Mouse (Mus musculus): ENCODE measurements at regions not wholly inside any gene's neighbourhood (a gene's known extent, or its start where the extent isn't known, plus 50 kb on each side); places are given as distances from the start of the nearest gene placed in this dataset.

DNA sequence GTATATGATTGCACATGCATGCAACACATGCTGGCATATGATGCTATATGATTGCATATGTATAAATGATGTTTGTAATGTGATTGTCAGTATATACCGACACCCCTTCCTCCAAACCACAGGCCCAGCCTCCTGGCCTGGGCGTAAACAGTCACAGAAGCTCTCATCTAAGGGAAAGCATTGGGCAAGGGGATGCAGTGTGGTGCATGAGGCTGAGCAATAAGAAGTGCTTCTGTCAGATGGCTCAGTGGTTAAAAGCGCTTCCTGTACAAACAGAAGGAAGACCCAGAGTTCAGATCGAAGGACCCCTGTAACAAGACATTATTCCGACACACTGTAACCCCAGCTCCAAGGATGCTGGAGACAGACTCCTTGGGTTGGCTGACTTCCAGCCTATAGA lies 175.0 kb upstream of the Prok2 start:
- WGBS = 78% methylated on average over 5 of the region's 5 CpGs

DNA sequence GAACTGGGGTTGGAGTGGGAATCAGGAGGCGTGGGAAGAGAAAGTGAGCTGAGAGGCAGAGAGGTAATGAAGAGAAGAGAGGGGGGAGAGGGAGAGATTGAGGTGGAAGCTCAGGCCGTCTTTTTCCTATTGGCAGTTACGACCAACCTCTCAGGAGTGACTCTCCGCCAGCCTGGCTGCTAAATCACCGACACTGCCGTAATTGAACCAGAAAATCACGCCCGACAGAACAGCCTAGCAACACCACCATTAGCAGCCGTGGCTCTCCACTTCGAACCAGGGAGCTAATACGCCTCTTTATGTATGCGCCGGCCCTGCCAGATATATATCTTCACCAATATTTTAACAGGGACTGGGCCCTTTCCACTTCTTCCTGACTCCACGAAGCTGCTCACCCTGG lies 173.5 kb upstream of the Prok2 start:
- Histone ChIP-seq H3K4me1 (peaks cover 21% of the 10 kb centered on the region), H3K4me3 (no peak overlapping the region), H3K9ac (no peak overlapping the region), H3K4me2 (no peak overlapping the region), H3K27ac (no peak overlapping the region), H3K9me3 (no peaks in the 10 kb centered on the region), H3K27me3 (peaks cover 37% of the 10 kb centered on the region), H3K36me3 (no peaks in the 10 kb centered on the region)
- ATAC-seq (ENCODE audit: insufficient number of reproducible peaks, insufficient read depth, low FRiP score, low TSS enrichment, low read depth) = no peak
- WGBS = 84% methylated on average over 14 of the region's 14 CpGs

More for the DNA sequence above, 175.0 kb upstream of the Prok2 start:
- Histone ChIP-seq H3K27ac (no peak overlapping the region), H3K9ac (no peak overlapping the region), H3K4me3 (no peak overlapping the region), H3K4me1 (peaks cover 26% of the 10 kb centered on the region), H3K36me3 (no peaks in the 10 kb centered on the region), H3K9me3 (no peaks in the 10 kb centered on the region), H3K27me3 (peaks cover 29% of the 10 kb centered on the region), H3K4me2 (no peak overlapping the region)
- no peak for ATAC-seq (ENCODE audit: insufficient number of reproducible peaks, insufficient read depth, low FRiP score, low TSS enrichment, low read depth)

DNA sequence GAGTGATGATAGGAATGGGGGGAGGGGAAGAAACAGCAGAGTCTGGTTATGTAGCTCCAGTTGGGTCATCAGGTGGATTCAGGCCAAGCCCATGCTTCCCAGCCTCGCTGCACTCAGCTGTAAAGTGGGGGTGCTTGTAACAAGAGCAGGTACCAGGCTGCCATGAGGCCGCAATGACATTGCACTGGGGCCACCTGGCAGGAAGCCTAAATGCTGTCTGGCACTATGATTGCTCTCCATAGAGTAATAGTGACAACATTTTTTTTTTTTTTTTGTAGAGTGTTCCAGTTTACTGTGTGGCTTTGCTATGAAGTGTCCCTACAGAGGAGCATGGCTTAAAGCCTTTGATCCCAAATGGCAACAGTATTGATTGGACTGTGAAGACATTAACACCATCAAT lies 171.9 kb upstream of the Prok2 start:
- Histone ChIP-seq H3K9me3 (no peaks in the 10 kb centered on the region), H3K27ac (no peak overlapping the region), H3K36me3 (no peaks in the 10 kb centered on the region), H3K9ac (no peak overlapping the region), H3K4me1 (peaks cover 12% of the 10 kb centered on the region), H3K4me2 (no peak overlapping the region), H3K27me3 (peaks cover 31% of the 10 kb centered on the region), H3K4me3 (no peak overlapping the region)
- ATAC-seq (ENCODE audit: insufficient number of reproducible peaks, insufficient read depth, low FRiP score, low TSS enrichment, low read depth) = no peak
- WGBS = 81% methylated on average over 2 of the region's 2 CpGs

DNA sequence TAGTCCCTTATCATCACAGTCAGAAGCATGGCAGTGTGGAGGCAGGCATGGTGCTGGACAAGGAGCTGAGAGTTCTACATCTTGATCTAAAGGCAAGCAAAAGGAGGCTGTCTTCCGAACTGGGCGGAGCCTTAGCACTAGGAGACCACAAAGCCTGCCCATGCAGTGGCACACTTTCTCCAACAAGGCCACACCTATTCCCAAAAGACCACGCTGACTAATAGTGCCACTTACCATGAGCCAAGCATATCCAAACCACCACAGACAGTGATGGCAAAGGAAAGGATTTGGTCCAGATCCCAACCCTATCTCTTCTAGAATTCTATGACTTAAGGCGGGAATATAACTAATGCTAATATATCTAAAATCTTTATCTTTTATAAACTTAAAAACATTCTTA lies 169.4 kb upstream of the Prok2 start:
- Histone ChIP-seq H3K4me2 (no peak overlapping the region), H3K9me3 (no peaks in the 10 kb centered on the region; the same call in 1 of the 2 replicates), H3K4me1 (no peaks in the 10 kb centered on the region), H3K27ac (no peak overlapping the region), H3K36me3 (no peaks in the 10 kb centered on the region), H3K27me3 (peaks cover 35% of the 10 kb centered on the region), H3K4me3 (no peak overlapping the region), H3K9ac (no peak overlapping the region)
- WGBS = 87% methylated on average over 4 of the region's 4 CpGs
- no peak for ATAC-seq (ENCODE audit: insufficient number of reproducible peaks, insufficient read depth, low FRiP score, low TSS enrichment, low read depth)

GRCm38 (mm10) chr6:99893936-99894335 lies 167.7 kb upstream of the Prok2 start:
- ATAC-seq (ENCODE audit: insufficient number of reproducible peaks, insufficient read depth, low FRiP score, low TSS enrichment, low read depth) = no peak
- H3K27me3 ChIP-seq = peaks cover 44% of the 10 kb centered on the region
- H3K9ac ChIP-seq = no peak overlapping the region

DNA sequence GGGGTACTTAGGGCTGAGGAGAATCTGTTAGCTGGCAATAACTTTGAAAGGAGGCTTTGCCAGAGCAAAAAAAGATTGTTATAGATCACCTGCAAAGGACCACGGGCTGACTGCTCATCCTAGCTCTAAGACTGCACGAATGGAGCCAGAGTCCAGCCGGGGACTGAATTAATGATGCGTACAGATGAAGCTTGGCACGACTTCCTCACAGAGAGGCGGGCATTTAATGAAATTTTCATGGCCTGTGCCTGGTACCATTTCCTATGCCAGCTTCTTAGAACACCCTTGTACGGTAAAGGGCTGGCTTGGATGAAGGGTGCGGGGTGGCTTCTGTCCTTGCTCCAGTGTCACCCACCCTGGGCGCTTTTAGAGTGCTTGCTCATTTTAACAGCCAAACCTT lies 166.0 kb upstream of the Prok2 start:
- no peak overlapping the region for H3K4me3 ChIP-seq
- H3K27ac ChIP-seq = no peak overlapping the region
- H3K27me3 ChIP-seq = peaks cover 50% of the 10 kb centered on the region
- WGBS = 93% methylated on average over 9 of the region's 9 CpGs
- H3K9ac ChIP-seq = no peak overlapping the region
- no peak for ATAC-seq (ENCODE audit: insufficient number of reproducible peaks, insufficient read depth, low FRiP score, low TSS enrichment, low read depth)
- no peaks in the 10 kb centered on the region; the same call in 1 of the 2 replicates for H3K9me3 ChIP-seq
- H3K36me3 ChIP-seq = no peaks in the 10 kb centered on the region
- no peak overlapping the region for H3K4me2 ChIP-seq
- H3K4me1 ChIP-seq = peaks cover 18% of the 10 kb centered on the region

More at GRCm38 (mm10) chr6:99893936-99894335, 167.7 kb upstream of the Prok2 start:
- Histone ChIP-seq H3K4me3 (no peak overlapping the region), H3K36me3 (no peaks in the 10 kb centered on the region), H3K4me1 (peaks cover 4% of the 10 kb centered on the region), H3K9me3 (no peaks in the 10 kb centered on the region; the same call in 1 of the 2 replicates), H3K4me2 (no peak overlapping the region), H3K27ac (no peak overlapping the region)
- WGBS = 37% methylated on average over 4 of the region's 4 CpGs

DNA sequence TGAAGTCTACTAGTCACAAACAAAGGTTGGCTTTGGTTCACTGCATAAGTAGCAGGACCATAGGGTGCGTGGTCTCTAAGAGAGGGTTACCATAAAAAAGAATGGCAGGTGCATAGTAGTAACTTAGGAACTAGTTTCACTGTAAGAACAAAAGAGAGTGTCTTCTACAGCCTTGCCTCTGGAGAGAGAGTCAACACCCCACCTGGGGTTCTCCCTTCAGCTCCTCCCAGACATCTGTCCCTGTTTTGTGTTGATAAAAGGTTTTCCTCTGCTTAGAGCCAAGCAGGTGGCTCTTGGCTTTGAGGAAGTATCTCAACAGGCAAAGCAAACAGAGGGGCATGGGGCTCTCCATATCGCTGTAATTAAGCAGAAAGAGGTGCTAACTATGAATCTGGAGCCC lies 165.6 kb upstream of the Prok2 start:
- H3K4me3 ChIP-seq = no peak overlapping the region
- WGBS = 64% methylated on average over 2 of the region's 2 CpGs
- ATAC-seq (ENCODE audit: insufficient number of reproducible peaks, insufficient read depth, low FRiP score, low TSS enrichment, low read depth) = no peak
- H3K4me2 ChIP-seq = no peak overlapping the region
- H3K36me3 ChIP-seq = no peaks in the 10 kb centered on the region
- H3K9me3 ChIP-seq = no peaks in the 10 kb centered on the region; the same call in 1 of the 2 replicates
- no peak overlapping the region for H3K27ac ChIP-seq
- H3K4me1 ChIP-seq = peaks cover 19% of the 10 kb centered on the region
- no peak overlapping the region for H3K9ac ChIP-seq
- H3K27me3 ChIP-seq = peaks cover 47% of the 10 kb centered on the region

- Histone ChIP-seq H3K27me3 (peaks cover 50% of the 10 kb centered on the region), H3K36me3 (no peaks in the 10 kb centered on the region), H3K27ac (no peak overlapping the region), H3K4me1 (peaks cover 20% of the 10 kb centered on the region), H3K4me2 (no peak overlapping the region), H3K4me3 (no peak overlapping the region), H3K9ac (no peak overlapping the region), H3K9me3 (no peaks in the 10 kb centered on the region; the same call in 1 of the 2 replicates)
- 76% methylated on average over 5 of the region's 5 CpGs for WGBS
- ATAC-seq (ENCODE audit: insufficient number of reproducible peaks, insufficient read depth, low FRiP score, low TSS enrichment, low read depth) = no peak
These were observed 164.6 kb upstream of the Prok2 start for GRCm38 (mm10) chr6:99890805-99891204.

GRCm38 (mm10) chr6:99889055-99889454 lies 162.9 kb upstream of the Prok2 start:
- H3K4me2 ChIP-seq = no peak overlapping the region
- ATAC-seq (ENCODE audit: insufficient number of reproducible peaks, insufficient read depth, low FRiP score, low TSS enrichment, low read depth) = no peak
- H3K27me3 ChIP-seq = peaks cover 43% of the 10 kb centered on the region
- no peaks in the 10 kb centered on the region for H3K36me3 ChIP-seq
- 30% methylated on average over 9 of the region's 9 CpGs for WGBS
- no peak overlapping the region for H3K9ac ChIP-seq
- no peak overlapping the region for H3K4me3 ChIP-seq
- peaks cover 38% of the 10 kb centered on the region for H3K4me1 ChIP-seq
- no peak overlapping the region for H3K27ac ChIP-seq
- no peaks in the 10 kb centered on the region; the same call in 1 of the 2 replicates for H3K9me3 ChIP-seq

DNA sequence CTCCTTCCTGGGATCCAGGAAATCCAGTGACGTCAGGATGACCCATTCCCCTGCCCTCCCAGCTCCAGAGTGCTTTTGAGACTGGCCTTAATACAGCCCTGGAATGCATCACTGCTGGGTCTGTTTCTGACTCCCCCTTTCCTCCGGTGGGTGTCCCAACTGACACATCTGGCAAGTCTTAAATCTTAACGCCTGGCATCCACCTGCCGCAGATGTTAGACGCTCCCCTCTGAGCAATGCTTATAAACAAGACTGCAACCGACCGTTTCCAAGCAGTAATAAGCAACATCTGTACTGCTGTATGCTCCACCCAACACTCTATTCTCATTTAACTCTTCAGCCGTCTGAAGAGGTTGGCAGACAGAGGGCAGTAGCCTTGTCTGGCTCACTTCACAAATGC lies 161.7 kb upstream of the Prok2 start:
- Histone ChIP-seq H3K4me3 (no peak overlapping the region), H3K4me2 (no peak overlapping the region; the same call in 1 of the 2 replicates), H3K36me3 (no peaks in the 10 kb centered on the region), H3K4me1 (peaks cover 46% of the 10 kb centered on the region), H3K9ac (no peak overlapping the region), H3K27ac (no peak overlapping the region), H3K27me3 (peaks cover 41% of the 10 kb centered on the region), H3K9me3 (no peaks in the 10 kb centered on the region; the same call in 1 of the 2 replicates)
- WGBS = 22% methylated on average over 8 of the region's 8 CpGs
- ATAC-seq (ENCODE audit: insufficient number of reproducible peaks, insufficient read depth, low FRiP score, low TSS enrichment, low read depth) = peak; percentile 67; the same call in 1 of the 2 replicates

DNA sequence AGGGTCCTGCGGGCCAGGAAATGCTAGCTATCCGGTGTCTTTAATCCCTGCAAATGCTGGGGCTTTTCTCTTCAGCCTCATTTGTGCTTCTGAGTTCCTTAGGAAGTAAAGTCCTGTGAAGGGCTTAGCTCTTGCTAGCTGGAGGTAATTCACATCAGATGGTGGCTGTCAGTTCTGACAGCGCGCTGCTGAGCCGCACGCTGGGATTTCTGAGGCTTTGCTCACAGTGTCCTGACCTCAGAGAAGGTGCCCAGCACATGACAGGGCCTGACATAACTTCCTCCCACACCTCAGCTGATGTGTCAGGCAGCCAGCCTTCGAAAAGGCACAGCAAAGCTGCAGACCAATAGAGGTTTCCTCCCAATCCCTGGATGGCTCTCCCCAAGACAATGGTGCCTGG lies 158.6 kb upstream of the Prok2 start:
- H3K4me1 ChIP-seq = peaks cover 46% of the 10 kb centered on the region
- ATAC-seq (ENCODE audit: insufficient number of reproducible peaks, insufficient read depth, low FRiP score, low TSS enrichment, low read depth) = no peak
- no peaks in the 10 kb centered on the region for H3K36me3 ChIP-seq
- peak overlapping the region; percentile 24; the same call in 1 of the 2 replicates for H3K27ac ChIP-seq
- no peak overlapping the region for H3K4me3 ChIP-seq
- H3K9ac ChIP-seq = no peak overlapping the region
- 3% methylated on average over 7 of the region's 7 CpGs for WGBS
- H3K27me3 ChIP-seq = peaks cover 28% of the 10 kb centered on the region
- H3K4me2 ChIP-seq = no peak overlapping the region
- no peaks in the 10 kb centered on the region for H3K9me3 ChIP-seq

DNA sequence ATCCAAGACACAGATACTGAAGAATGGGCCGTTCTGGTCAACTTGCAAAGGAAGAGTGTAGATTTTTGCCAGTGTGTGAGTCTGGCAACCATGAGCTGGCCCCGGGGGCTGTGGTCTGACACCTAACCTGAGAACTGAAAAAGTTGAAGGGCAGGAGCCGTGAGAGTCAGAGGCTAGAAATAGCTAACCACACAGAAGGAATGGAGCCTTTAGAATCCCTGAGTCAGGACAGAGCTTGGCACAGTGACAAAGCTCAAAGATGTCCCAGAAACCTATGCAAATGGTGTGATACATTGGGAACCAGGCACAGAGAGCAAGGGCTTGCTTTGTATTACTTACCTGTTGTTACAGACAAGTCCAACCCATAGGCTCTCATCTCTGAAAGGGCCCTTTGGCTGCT lies 157.9 kb upstream of the Prok2 start:
- Histone ChIP-seq H3K4me1 (peaks cover 43% of the 10 kb centered on the region), H3K9ac (no peak overlapping the region), H3K27ac (peak overlapping the region; percentile 36; the same call in 1 of the 2 replicates), H3K36me3 (no peaks in the 10 kb centered on the region), H3K9me3 (no peaks in the 10 kb centered on the region), H3K4me2 (no peak overlapping the region), H3K4me3 (no peak overlapping the region), H3K27me3 (peaks cover 24% of the 10 kb centered on the region)
- no peak for ATAC-seq (ENCODE audit: insufficient number of reproducible peaks, insufficient read depth, low FRiP score, low TSS enrichment, low read depth)
- 60% methylated on average over 3 of the region's 3 CpGs for WGBS
